Mouse (Mus musculus): ENCODE results near the gene Itga9.
A peak's percentile ranks its signal among the peaks of the same experiment; 100 is the strongest.

Itga9 gene

DNA sequence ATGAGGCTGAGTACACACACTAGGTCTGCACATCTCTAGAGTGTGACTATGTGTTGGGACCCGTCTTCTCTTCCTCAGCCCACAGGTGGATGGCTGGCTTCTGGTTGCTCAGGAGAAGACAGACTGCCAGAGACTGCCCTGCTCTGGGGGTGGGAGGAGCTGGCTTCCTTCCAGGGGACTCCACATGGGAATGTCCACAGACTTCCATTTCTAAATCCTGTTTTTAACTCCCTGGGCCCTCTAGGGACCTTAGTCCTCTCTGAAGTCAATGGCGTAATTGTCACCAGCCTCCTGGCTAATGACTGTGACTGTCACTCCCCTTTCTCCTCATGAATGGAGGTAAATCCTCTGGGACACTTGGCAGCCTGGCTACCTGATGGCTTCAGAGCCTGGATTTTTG, 45.4 kb downstream of the Itga9 start:
- DNase-seq (ENCODE audit: low read depth), result no peak

DNA sequence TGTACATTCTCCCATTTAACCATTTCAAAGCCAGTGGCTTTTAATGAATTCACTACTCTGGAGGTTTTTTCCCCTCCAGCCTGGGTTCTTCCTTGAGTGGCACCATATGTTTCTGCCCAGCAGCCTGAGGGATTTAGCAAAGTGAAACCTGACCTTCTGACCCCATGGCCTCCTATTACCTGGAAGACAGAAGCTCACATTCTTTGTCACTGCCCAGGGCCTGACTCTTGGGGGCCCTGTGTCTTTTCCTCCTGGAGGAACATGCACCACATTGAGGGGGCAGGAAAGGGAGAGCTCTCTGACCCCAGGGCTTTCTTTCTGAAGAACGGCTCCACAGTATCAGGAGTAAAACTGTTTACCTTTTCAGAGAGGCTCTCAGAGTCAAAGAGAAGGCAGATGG, 46.9 kb downstream of the Itga9 start:
- no peak for DNase-seq (ENCODE audit: low read depth)

DNA sequence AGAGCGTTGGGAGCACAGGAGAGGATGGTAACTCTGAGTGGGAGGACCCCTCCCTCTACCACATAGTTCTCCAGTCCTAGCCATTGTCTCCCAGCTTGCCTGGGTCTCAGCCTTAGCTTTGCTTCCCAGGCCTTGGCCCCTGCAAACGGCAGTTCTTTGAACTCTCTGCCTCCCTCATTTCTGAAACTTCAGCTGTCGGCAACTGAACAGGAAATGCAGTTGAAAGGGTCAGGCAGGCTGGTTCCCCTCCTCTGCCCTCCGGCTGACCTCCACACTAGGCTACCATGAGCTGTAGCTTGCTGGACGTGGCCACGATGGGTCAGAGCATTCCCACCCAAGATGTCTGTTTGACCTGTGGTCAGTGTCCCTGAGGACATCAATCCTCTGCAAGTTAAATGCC, 48.5 kb downstream of the Itga9 start:
- no peak for DNase-seq (ENCODE audit: low read depth)

DNA sequence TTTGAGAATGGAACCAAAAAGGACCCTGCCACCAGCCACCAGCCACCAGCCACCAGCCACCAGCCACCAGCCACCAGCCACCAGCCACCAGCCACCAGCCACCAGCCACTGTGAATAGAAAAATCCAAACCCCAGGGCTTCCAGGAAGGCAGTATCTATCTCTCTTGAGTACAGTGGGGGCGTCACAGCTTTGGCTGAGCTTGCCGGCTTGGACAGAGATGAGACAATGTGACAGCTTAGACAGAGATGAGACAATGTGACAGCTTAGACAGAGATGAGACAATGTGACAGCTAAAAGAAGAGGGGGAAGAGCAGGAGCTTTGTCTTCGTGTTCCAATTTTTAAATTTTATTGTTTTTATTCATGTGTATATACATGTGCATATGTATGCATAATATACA, 49.2 kb downstream of the Itga9 start:
- no peak for DNase-seq (ENCODE audit: low read depth)

DNA sequence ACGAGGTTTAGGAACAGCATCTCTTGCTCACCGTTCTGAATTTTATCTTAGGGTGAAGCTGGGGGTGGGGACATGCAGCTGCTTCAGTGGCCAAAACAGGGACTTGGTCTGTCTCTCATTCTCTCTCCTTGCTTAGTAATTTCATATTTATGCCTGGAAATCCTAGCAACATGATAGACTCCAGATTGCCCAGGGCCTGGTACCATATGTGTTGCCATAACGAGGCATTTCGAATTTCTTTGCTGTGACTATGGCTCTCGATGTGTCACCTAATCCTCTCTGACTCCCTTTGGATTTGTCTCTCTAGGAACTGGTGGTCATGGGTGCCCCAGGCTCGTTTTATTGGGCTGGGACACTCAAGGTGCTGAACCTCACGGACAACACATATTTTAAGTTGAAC, 51.7 kb downstream of the Itga9 start:
- DNase-seq (ENCODE audit: low read depth), result no peak

DNA sequence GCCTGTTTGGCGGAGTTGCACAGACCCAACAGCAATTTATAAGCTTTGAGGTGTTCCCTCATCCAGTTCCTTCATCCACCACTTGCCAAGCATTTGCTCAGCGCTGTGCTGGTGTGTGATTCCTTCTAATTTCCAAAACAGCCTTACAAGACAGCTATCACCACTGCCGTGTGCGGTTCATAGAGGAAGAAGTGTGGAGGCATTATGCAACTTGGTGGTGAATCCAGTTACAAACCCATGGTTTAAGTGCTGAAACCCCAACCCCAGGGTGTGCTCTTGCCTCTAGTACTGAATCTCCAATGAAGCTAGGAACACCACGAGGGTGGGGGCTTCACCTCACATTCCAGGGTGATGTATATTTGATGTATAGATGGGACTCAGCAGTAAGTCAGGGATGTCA, 53.3 kb downstream of the Itga9 start:
- no peak for DNase-seq (ENCODE audit: low read depth)

DNA sequence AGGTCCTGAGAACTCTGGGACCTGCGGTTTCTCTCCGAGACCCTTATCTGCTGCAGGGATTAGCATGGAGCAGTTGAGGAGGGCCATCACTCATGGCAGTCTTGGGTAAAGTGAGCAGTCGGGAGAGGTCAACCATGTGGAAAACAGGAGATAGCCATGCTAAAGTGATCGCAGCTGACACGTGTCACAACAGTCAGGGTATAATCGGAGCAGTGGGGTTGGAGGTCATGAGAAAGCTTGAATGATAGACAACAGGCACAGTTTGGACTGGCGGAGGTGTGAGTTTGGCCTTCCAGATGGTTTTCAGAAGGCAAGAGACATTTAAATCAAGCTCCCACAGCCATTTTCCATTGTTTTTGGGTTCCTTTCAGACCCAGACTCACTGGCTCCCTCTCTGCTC, 53.8 kb downstream of the Itga9 start:
- DNase-seq (ENCODE audit: low read depth), result no peak

DNA sequence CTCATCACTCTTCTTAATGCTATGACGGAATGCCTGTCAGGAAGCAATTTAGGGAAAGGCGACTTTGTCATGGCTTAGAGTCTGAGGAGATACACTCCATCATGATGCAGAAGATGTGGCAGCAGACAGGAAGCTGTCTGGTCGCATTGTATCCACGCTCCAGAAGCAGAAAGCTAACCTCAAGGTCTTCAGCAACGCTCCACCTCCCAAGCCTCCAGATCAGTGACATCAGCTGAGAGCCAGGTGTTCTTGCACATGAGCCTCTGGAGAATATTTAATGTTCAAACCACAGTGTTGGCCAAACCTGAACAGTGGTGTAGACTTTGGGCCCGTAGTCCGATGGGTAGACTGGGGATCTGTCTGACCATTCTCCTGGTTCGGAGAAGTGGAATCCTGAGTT, 55.5 kb downstream of the Itga9 start:
- no peak for DNase-seq (ENCODE audit: low read depth)

DNA sequence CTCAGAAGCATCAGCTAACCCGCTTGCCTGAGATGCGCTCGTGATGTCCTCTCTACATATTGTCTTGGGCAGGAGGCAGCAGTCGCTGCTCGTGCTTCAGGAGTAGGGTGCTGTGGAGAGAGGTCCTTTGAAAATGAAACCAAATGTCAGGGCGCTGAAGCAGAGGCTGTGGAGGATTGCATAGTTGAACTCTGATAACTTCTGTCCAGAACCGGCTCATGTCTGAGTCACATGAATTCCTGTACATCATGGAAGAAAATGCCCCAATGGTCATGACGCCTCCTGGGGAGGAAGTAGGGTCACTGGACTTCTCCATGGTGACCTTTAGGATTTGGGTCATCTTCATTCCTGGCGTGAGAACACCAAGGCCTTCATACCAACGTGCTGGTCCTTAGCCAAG, 56.0 kb downstream of the Itga9 start:
- DNase-seq (ENCODE audit: low read depth), result peak; percentile 38

DNA sequence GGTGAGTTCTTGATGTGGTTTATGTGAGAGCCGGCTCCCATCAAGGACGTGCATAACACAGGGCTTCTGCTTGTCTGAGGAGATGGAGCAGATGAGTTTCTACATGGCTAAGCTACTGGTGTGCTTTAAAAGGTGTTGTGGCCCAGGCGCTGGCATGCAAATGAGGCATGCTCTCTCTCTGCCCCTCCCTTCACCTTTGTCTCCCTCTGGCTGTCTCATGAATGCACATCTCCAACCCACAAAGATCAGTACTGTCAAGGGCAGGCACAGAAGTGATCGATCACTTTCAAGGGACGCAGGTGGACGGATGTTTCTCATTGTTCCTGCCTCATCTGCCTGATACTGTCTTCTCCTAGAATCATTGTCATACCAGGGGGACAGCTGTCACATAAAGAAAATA, 57.4 kb downstream of the Itga9 start:
- DNase-seq (ENCODE audit: low read depth), result no peak

DNA sequence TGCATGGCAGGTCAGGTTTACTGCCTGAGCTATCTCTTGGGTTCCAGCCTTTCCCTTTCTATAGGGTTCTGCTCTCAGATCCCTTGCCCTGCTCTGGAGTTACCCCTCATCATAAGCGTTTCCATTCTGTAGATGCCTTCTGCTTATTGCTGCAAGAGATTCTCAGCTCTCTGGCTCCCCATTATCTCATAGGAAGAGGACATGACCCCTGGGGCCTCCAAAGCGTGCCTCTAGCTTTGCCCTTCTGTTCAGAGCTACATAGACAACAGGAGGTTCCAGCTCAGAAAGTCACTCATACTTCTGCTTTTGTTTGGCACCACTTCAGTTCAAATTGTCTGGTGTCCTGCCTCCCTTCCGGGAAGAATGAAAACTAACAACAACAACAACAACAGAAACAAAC, 59.6 kb downstream of the Itga9 start:
- no peak for DNase-seq (ENCODE audit: low read depth)

DNA sequence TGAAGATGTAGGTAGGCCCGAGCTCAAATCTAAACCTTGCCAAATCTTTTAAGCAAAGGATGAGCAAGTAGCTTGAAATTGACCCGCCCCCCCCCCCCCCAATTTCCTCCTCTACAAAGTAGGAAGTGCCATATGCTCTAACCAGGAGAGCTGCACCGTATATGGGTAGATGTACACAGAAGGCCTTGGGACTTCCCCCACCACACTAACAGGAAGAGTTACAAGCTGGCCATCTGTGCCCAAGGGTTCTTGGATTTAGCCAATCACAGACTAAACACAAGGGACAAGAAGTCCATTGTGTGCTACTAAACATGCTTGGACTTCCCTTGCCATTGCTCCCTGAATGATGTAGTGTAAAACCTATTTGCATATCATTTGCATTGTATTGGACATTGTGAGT, 63.2 kb downstream of the Itga9 start:
- peak; percentile 64 for DNase-seq (ENCODE audit: low read depth)

DNA sequence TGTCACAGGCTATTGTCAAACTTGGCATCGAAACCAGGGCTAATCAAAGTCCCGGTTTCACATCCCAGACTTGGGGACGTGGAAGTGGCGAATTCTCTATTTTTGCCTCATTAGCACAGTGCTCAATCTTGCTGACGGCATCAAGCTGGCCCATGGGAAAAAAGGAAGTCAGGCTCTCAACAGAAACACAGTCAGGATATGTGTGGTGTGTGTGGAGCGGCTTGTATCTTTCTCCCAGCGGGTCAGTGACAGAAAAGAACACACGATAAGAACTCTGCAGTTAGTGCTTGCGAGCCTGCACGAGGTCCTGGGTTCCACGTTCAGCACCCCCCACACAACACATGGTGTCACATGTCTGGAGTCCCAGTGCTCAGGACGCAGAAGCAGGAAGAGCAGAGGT, 67.8 kb downstream of the Itga9 start:
- no peak for DNase-seq (ENCODE audit: low read depth)

DNA sequence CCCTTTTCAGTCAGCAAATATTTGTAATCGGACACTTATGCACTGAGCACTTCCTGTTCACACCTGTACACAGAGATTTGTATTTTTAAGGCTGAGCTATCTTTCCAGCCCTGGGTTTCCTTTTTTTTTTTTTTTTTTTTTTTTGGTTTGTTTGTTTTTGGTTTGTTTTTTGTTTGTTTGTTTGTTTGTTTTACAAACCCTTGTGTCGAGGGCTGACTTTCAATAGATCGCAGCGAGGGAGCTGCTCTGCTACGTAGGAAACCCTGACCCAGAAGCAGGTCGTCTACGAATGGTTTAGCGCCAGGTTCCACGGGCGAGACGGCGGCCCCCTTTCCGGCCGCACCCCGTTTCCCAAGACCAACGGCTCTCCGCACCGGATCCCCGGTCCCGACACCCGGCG, 68.3 kb downstream of the Itga9 start:
- DNase-seq (ENCODE audit: low read depth), result peak; percentile 57

DNA sequence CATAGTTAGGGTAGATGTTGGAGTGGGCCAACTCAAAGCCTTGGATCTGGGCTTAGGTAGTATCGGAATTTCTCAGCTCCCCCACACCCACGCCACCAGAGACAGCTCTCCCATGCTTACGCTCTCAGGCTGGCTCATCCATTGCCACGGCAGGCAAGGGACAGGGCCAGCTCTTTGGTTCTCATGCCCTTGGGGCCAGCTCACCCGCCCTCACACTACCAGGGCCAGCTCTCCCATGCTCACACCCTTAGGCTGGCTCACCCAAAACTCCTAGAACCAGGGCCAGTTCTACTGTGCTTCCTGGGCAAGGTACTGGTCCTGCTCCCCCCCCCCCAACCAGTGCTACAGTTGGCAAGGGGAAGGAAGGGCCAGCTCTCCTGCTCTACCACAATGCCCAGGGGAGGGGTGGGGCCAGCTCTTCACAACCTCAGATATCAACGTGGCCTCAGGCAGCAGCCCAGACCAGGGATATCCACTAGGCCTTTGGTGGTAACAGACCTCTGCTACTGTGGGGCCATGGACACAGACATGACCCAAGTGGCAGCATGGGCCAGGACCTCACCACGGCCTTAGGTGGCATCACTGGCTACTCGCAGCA, 69.2 kb downstream of the Itga9 start:
- no peak for DNase-seq (ENCODE audit: low read depth)

DNA sequence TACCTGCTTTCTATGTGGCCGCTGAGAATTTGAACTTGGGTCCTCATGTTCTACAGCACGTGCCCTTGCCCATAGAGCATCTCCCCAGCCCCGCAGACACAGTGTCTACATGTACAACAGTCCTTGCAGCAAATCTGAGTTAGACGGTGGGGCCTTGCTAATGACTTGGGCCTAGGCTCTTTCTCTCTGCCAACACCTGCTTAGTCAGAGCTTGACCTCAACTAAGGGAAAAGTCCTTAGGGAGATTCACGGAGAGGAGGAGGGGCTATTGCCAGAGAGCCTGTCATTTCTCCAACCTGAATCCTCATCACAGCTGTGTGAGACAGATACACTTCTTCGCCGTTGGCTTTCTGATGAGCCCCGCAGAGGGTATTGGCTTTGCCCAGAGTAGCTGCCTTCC, 70.2 kb downstream of the Itga9 start:
- DNase-seq (ENCODE audit: low read depth), result no peak

DNA sequence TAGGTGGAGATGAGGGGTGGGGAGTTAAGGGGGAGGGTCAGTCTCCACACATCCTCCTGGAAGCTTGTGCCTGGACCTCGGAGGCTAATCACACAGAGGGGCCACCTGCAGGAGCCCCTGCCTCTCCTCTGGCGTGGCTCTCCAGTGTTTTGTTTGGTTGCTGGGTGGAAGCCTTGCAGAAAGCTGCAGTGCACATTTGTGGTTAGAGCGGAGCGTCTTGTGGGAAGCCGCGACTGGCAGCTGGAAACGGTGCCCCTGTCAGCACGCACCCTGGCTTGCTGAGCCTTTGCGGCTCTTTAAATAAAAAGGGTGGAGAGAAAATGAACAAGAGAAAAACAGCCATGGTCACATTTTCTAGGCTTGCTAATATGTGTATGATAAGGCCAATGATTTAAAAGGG, 70.9 kb downstream of the Itga9 start:
- DNase-seq (ENCODE audit: low read depth), result peak; percentile 34

DNA sequence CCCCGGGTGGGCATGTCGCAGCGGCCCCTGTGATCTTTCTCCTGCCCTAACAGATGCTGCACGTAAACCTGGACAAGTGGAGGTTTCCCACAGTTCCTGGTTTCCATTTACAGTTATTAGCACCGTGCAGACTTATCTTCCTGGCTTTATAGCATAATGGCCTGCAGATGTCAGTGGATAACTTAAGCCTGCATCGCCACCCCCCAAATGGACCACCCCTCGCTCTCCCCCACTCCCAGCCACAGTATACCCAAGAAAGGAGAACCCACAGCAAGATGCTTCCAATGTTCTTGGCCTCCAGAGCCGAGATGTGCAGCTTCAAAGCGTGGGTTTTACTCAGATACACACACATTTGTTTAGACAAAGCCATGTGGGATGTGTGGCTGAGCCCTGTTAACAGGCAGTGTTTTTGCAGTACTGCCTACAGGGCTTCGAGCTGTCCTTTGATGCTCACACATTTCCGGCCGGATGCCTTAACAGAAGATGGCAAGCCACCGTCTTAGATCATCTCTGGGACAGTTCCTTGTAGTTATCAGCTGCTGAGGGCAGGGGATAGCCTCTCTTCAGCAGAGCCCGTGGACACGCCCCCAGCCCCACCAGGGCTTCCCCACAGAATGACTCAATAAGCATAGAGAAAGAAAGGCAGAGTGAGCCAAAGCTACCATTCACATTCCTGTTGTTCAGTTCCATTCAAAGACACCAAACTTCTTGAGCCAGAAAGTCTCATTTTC, 71.7 kb downstream of the Itga9 start:
- peak; percentile 84 for DNase-seq (ENCODE audit: low read depth)

DNA sequence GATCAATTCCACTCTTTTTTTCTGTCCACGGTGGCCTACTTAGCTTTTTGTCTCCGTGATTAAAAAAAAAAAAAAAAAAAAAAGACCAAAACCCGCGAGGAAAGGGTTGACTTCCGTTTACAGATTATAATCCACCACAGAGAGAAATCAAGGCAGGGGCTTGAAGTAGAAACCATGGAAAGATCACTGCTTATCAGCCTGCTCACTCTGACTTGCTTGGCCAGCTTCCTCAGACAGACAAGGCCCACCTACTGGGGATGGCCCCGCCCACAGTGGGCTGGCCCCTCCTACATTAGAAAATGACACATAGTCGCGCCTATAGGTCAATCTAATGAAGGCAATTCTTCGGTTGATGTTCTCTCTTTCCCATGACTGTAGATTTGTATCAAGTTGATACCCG, 72.3 kb downstream of the Itga9 start:
- peak; percentile 72 for DNase-seq (ENCODE audit: low read depth)

DNA sequence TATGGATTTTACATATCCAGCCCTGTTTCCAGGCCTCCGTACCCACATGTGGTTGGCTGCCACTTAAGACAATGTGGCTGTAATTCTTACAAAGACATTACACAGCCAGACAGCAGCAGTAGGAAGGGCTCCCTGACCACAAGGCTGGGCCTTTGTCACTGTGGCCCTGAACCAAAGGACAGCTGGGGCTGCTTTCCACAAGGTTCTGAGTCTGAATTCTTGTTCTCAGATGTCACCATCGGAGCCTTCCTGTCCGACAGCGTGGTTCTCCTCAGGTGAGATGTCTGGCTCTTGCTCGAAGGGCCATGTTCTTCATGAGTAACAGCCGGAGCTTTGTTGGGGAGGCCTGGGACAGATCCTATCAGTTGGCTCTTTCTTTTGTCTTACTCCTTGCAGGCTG, 75.0 kb downstream of the Itga9 start:
- DNase-seq (ENCODE audit: low read depth), result no peak

DNA sequence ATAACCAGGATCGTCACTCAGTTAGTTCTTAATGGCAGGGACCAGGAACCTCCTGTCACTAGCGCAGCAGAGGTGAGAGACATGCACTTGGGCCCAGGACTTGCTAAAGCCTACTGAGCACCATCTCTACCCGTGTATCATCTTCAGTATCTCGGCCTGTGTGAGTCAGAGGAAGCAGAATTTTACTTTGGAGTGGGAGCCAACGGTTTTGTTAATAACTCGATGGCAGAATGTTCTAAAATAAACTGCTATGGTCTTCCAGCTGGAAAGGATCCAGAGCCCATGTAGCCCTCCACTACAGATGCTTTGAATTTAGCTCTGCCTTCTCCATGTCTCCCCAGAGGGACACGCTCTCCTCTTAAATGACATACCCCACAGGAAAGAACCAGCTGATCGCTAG, 75.7 kb downstream of the Itga9 start:
- DNase-seq (ENCODE audit: low read depth), result no peak

DNA sequence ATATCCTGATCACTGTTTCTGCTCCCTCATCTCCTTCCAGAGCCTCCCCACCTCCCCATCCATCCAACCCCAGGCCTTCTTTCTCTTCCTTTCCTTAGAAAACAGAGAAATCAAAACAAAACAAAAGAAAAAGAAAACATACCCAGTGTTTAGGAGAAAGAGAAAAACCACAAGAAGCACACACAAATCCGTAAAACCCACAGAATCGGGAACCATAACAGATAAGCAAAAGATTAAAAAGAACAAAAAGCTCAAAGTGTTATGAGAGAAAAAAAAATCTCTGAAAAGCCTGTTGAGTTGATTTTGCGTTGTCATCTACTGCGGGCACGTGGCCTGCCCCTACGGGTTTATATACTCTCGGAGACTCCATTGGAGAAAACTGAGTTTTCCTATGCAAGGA, 77.0 kb downstream of the Itga9 start:
- no peak for DNase-seq (ENCODE audit: low read depth)

DNA sequence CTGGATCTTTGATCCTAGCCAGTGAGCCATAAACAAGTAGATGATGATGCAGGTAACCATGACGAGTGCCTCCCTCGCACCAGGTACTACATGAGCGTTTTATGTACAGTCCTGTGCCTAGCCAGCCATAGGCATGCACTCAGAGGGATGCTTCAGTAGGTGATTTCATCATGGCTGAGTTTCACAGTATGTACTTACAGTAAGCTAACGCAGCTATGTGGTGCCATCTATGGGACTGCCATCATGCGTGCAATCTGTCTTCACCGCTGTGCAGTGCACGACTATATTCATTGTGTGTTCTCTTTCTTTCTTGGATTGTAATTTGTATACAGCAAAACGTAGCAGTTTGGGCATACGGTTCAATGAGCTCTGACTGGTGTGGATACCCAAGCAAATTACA, 77.9 kb downstream of the Itga9 start:
- peak; percentile 61 for DNase-seq (ENCODE audit: low read depth)
